In the genomic region with DNA sequence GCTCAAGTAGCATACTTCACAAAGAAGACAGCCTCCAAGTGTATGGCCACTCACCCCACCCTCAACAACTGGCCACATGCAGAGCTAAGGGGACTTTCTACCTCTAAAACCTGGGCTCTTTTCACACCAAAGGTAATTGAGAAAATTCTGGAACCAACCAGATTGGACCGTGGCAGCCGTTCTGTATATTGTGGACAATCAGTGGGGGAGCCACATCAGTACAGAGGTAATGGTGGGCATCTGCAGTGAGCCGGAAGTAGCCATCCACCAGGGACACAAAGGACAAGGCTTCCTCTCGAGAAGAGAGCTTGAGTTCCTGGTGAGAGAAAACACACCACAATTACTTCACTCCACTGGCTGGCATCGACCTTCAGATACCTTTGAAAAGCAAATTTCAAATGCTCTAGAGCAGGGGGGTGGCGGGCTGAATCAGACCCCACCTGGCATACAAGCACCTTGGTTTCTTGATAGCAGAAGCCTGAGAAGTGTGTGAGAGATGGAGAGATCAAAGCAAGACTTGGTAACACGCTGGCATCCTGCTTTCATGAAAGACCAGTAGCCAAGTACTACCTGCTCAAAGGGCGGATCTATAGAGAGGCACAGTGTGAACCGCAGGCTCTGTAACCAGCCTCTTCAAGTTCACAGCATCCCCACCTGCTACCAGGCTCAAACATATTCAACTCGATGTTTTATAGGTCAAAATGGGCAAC, we compare ENCODE assay signal across 30 mouse cellular contexts.
A peak's percentile ranks its signal among the peaks of the same experiment; 100 is the strongest.
DNase-seq lines count a peak whose midpoint lies in the region; ATAC-seq lines count a peak whose summit lies in the region.
"Had no signal": no experiment of that assay in that cellular context is flagged by ENCODE, and none has a peak within 500 bp of the region (broad histone marks: within the 10 kb centered on the region; RNA-seq: fewer than 3 reads in every experiment).

No protein-coding gene starts in this region.

- H3K4me3 ChIP-seq in midbrain, embryonic 11.5 days (ENCODE audit: low read depth, low read length): no peak overlapping the region
- no peak overlapping the region for H3K4me3 ChIP-seq in midbrain, embryonic 13.5 days (replicated peaks)
- H3K4me3 ChIP-seq: embryonic facial prominence, embryonic 13.5 days; erythroblast, embryonic 14.5 days; forebrain, embryonic 13.5 days; gastrocnemius, adult 2 months; hindbrain, embryonic 15.5 days; layer of hippocampus, adult 2 months; limb, embryonic 12.5 days; lung, embryonic 15.5 days; midbrain, embryonic 10.5 days; stomach, embryonic 15.5 days had no signal

- no peak overlapping the region for H3K27ac ChIP-seq in midbrain, embryonic 11.5 days (ENCODE audit: low read depth, low read length)
- H3K27ac ChIP-seq in midbrain, embryonic 13.5 days: no peak overlapping the region
- H3K27ac ChIP-seq: embryonic facial prominence, embryonic 13.5 days; forebrain, embryonic 13.5 days; hindbrain, embryonic 15.5 days; layer of hippocampus, adult 2 months; limb, embryonic 12.5 days; liver, embryonic 14.5 days; lung, embryonic 15.5 days; macrophage; midbrain, embryonic 10.5 days; stomach, embryonic 15.5 days had no signal

- no peaks in the 10 kb centered on the region for H3K27me3 ChIP-seq in midbrain, embryonic 11.5 days (ENCODE audit: control insufficient read depth, insufficient read depth, low read length)
- no peaks in the 10 kb centered on the region for H3K27me3 ChIP-seq in midbrain, embryonic 13.5 days
- H3K27me3 ChIP-seq: embryonic facial prominence, embryonic 13.5 days; forebrain, embryonic 13.5 days; hindbrain, embryonic 15.5 days; limb, embryonic 12.5 days; lung, embryonic 15.5 days; stomach, embryonic 15.5 days had no signal

- no peak overlapping the region for H3K9ac ChIP-seq in midbrain, embryonic 11.5 days (ENCODE audit: low read length)
- H3K9ac ChIP-seq in midbrain, embryonic 13.5 days (replicated peaks): no peak overlapping the region
- H3K9ac ChIP-seq: embryonic facial prominence, embryonic 13.5 days; forebrain, embryonic 13.5 days; hindbrain, embryonic 15.5 days; limb, embryonic 12.5 days; liver, embryonic 14.5 days; lung, embryonic 15.5 days; stomach, embryonic 15.5 days had no signal

- no peak overlapping the region for H3K4me2 ChIP-seq in midbrain, embryonic 11.5 days
- no peak overlapping the region for H3K4me2 ChIP-seq in midbrain, embryonic 13.5 days (replicated peaks)
- H3K4me2 ChIP-seq: embryonic facial prominence, embryonic 13.5 days; forebrain, embryonic 13.5 days; hindbrain, embryonic 15.5 days; limb, embryonic 12.5 days; lung, embryonic 15.5 days; stomach, embryonic 15.5 days had no signal

- ATAC-seq in midbrain, embryonic 11.5 days (ENCODE audit: low FRiP score): no peak
- ATAC-seq in midbrain, embryonic 13.5 days: no peak
- ATAC-seq in megakaryocyte, adult 5-6 weeks (ENCODE audit: poor library complexity, severe bottlenecking): peak; percentile 26; the same call in 1 of the 2 replicates
- ATAC-seq: forebrain, embryonic 13.5 days; intestine, embryonic 16.5 days had no signal

- 83% methylated on average over 10 of the region's 10 CpGs for WGBS in midbrain, embryonic 11.5 days
- 80% methylated on average over 10 of the region's 10 CpGs for WGBS in midbrain, embryonic 13.5 days

- H3K36me3 ChIP-seq in midbrain, embryonic 11.5 days (ENCODE audit: control insufficient read depth, insufficient read depth, low read length): no peaks in the 10 kb centered on the region
- peaks cover 29% of the 10 kb centered on the region for H3K36me3 ChIP-seq in midbrain, embryonic 13.5 days

- H3K9me3 ChIP-seq in midbrain, embryonic 11.5 days (ENCODE audit: control insufficient read depth, low read length): no peaks in the 10 kb centered on the region
- no peaks in the 10 kb centered on the region for H3K9me3 ChIP-seq in midbrain, embryonic 13.5 days
- H3K9me3 ChIP-seq: embryonic facial prominence, embryonic 13.5 days; forebrain, embryonic 13.5 days; hindbrain, embryonic 15.5 days; limb, embryonic 12.5 days; lung, embryonic 15.5 days; midbrain, embryonic 10.5 days; stomach, embryonic 15.5 days had no signal

- DNase-seq in midbrain, embryonic 11.5 days (ENCODE audit: low spot score, missing footprints): peak; percentile 57
- peak; percentile 73 for DNase-seq in CD8-positive naive resting alpha-beta T cell, adult 2 months (ENCODE audit: low read depth in 2 of 2, low spot score in 2 of 2)
- DNase-seq in thymus, postnatal 25 days: peak; percentile 48
- no peak for DNase-seq in embryo, embryonic 11 days
- no peak for DNase-seq in spleen, postnatal 14 days (ENCODE audit: low spot score in 2 of 2)
- DNase-seq in kidney, postnatal 36 days: no peak
- DNase-seq: adrenal gland, adult 2 months; cerebellum, adult 11 months; cerebellum, postnatal 14 days; gastrocnemius, adult 2 months; heart, postnatal 4 days; kidney, adult 9 months; kidney, postnatal 14 days; layer of hippocampus, postnatal 36 days; right cerebral cortex, postnatal 25 days; spleen, adult 18-20 months had no signal

- H3K4me1 ChIP-seq in midbrain, embryonic 11.5 days (ENCODE audit: control insufficient read depth, insufficient read depth, low read length): no peaks in the 10 kb centered on the region
- H3K4me1 ChIP-seq in midbrain, embryonic 13.5 days (replicated peaks): no peaks in the 10 kb centered on the region
- H3K4me1 ChIP-seq: embryonic facial prominence, embryonic 13.5 days; forebrain, embryonic 13.5 days; hindbrain, embryonic 15.5 days; limb, embryonic 12.5 days; stomach, embryonic 15.5 days had no signal

Comparison
In these comparisons a context has a peak if more than half of its experiments do, and no peak if none do; other contexts are left out.
1. DNase-seq: peak in midbrain, embryonic 11.5 days (single experiment), CD8-positive naive resting alpha-beta T cell, adult 2 months (2 of 2) and thymus, postnatal 25 days (single experiment); none in embryo, embryonic 11 days (single experiment), spleen, postnatal 14 days (0 of 2) and kidney, postnatal 36 days (0 of 2).